Mouse (Mus musculus): ENCODE results near the gene Fars2. TPM values are rescaled to one million over a fixed set of nuclear protein-coding genes. Genes with fewer than 3 reads are reported as not detected.

Fars2 gene
- polyA plus RNA-seq, 1 experiment from 2014 or later: 32.5 TPM

- Histone ChIP-seq H3K4me3 (ENCODE audit: low read depth, low read length) (no peak overlapping the region), H3K9ac (ENCODE audit: low read depth, low read length) (no peak overlapping the region), H3K27ac (replicated peaks; ENCODE audit: low read depth, low read length) (no peak overlapping the region), H3K36me3 (ENCODE audit: control insufficient read depth, insufficient read depth, low read length) (no peaks in the 10 kb centered on the region), H3K27me3 (replicated peaks; ENCODE audit: control insufficient read depth, insufficient read depth, low read length) (no peaks in the 10 kb centered on the region), H3K4me2 (ENCODE audit: low read depth, low read length) (no peak overlapping the region), H3K4me1 (ENCODE audit: control insufficient read depth, insufficient read depth, low read length) (no peaks in the 10 kb centered on the region), H3K9me3 (ENCODE audit: control insufficient read depth, low read length) (no peaks in the 10 kb centered on the region)
- WGBS: 71% methylated on average over 1 of the region's 1 CpGs
- no peak for ATAC-seq (ENCODE audit: low read depth)
- no peak for DNase-seq (ENCODE audit: low spot score)
These were observed 562.1 kb downstream of the Fars2 start for GRCm38 (mm10) chr13:36679345-36679744.

DNA sequence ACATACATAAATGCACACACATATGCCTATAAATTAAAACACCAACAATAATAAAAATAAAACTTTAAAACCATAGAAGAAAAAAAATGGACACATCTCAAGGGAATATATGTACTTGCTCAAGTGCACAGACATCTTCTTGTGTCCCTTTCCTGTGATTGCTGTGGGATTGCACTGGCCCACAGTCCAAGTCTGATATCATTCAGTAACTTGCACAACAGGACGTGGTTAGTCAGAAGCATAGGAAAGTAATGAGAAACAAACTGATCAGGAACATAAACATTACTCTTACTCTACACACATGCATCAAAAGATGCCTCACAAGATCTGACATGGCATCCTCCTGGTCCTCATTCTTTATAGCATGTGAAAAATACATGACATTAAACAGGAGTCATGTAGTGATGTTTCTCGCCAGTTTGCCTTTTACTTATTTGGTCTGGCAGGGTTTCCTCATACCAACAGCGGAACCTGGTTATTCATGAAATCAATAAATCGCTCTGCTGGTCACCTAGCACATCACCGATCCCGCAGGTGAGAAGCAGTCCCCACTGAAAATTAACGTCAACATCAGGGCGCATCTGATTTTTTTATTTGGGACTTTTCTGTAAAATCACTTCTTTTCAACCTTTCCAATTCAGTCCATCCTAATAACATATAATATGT is 563.6 kb downstream of the Fars2 start:
- ATAC-seq (ENCODE audit: low read depth): no peak
- H3K36me3 ChIP-seq (ENCODE audit: control insufficient read depth, insufficient read depth, low read length): no peaks in the 10 kb centered on the region
- no peak overlapping the region for H3K9ac ChIP-seq (ENCODE audit: low read depth, low read length)
- H3K27ac ChIP-seq (replicated peaks; ENCODE audit: low read depth, low read length): no peak overlapping the region
- DNase-seq (ENCODE audit: low spot score): no peak
- no peak overlapping the region for H3K4me2 ChIP-seq (ENCODE audit: low read depth, low read length)
- H3K27me3 ChIP-seq (replicated peaks; ENCODE audit: control insufficient read depth, insufficient read depth, low read length): no peaks in the 10 kb centered on the region
- 87% methylated on average over 8 of the region's 8 CpGs for WGBS
- H3K4me1 ChIP-seq (ENCODE audit: control insufficient read depth, insufficient read depth, low read length): no peaks in the 10 kb centered on the region
- no peak overlapping the region for H3K4me3 ChIP-seq (ENCODE audit: low read depth, low read length)
- no peaks in the 10 kb centered on the region for H3K9me3 ChIP-seq (ENCODE audit: control insufficient read depth, low read length)

DNA sequence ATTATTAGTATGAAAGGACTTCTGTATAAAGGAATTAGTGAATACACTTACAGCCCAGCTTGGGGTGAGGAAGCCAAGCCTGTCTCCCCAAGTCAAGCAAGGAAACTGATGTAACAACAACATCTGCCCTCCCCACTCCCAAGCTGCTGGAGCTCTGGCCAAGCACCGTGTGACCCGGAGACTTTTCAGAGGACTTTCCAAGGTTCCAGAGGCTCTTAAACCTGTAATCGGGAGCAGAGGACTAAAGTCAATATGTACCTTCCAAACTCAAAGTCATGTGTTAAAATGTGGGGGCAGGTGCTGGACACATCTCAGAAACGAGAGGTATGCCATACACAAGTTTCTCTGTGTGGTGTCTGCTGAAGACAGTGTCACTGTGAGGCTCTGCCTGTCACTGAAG is 566.4 kb downstream of the Fars2 start:
- Histone ChIP-seq H3K4me2 (ENCODE audit: low read depth, low read length) (no peak overlapping the region), H3K27ac (replicated peaks; ENCODE audit: low read depth, low read length) (no peak overlapping the region), H3K27me3 (replicated peaks; ENCODE audit: control insufficient read depth, insufficient read depth, low read length) (no peaks in the 10 kb centered on the region), H3K9ac (ENCODE audit: low read depth, low read length) (no peak overlapping the region), H3K4me1 (ENCODE audit: control insufficient read depth, insufficient read depth, low read length) (no peaks in the 10 kb centered on the region), H3K4me3 (ENCODE audit: low read depth, low read length) (no peak overlapping the region), H3K36me3 (ENCODE audit: control insufficient read depth, insufficient read depth, low read length) (no peaks in the 10 kb centered on the region), H3K9me3 (ENCODE audit: control insufficient read depth, low read length) (no peaks in the 10 kb centered on the region)
- ATAC-seq (ENCODE audit: low read depth) (no peak), DNase-seq (ENCODE audit: low spot score) (no peak)
- WGBS: 75% methylated on average over 4 of the region's 4 CpGs

DNA sequence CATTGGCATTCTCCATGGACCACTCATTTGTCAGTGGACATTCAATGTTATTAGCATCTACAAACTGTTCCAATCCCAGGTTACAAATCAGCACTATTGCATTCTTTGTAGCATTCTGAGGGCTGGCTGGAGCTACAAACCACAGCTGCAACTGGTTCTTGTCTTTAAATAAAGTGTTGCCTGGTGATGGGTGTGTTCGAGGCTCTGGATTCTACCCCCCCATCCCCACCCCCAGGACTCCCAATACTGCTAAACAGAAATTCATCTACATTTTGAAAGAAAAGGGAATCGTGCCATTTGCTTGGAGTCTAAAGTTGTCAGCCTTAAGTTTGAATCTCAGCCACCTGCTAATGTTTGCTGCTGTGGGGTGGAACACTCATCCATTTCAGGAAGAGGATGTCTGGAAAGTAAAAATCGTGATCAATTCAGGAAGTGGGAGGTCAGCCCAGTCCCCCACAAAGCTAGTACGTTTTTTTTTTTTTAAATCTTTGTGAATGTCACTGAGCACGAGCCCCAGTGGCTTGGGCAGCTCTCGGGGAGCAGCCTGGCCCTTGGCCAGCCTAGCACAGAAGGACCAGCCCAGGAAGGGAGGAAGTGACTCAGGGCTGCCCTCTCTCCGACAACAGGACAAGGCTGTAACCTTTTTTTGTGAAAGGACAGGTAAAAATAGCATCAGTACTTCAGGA is 578.4 kb downstream of the Fars2 start:
- DNase-seq (ENCODE audit: low spot score) (no peak), ATAC-seq (ENCODE audit: low read depth) (no peak)
- no peaks in the 10 kb centered on the region for H3K4me1 ChIP-seq (ENCODE audit: control insufficient read depth, insufficient read depth, low read length)
- no peaks in the 10 kb centered on the region for H3K36me3 ChIP-seq (ENCODE audit: control insufficient read depth, insufficient read depth, low read length)
- no peak overlapping the region for H3K4me3 ChIP-seq (ENCODE audit: low read depth, low read length)
- no peaks in the 10 kb centered on the region for H3K27me3 ChIP-seq (replicated peaks; ENCODE audit: control insufficient read depth, insufficient read depth, low read length)
- 52% methylated on average over 7 of the region's 7 CpGs for WGBS
- no peak overlapping the region for H3K4me2 ChIP-seq (ENCODE audit: low read depth, low read length)
- no peaks in the 10 kb centered on the region for H3K9me3 ChIP-seq (ENCODE audit: control insufficient read depth, low read length)
- no peak overlapping the region for H3K27ac ChIP-seq (replicated peaks; ENCODE audit: low read depth, low read length)
- no peak overlapping the region for H3K9ac ChIP-seq (ENCODE audit: low read depth, low read length)

DNA sequence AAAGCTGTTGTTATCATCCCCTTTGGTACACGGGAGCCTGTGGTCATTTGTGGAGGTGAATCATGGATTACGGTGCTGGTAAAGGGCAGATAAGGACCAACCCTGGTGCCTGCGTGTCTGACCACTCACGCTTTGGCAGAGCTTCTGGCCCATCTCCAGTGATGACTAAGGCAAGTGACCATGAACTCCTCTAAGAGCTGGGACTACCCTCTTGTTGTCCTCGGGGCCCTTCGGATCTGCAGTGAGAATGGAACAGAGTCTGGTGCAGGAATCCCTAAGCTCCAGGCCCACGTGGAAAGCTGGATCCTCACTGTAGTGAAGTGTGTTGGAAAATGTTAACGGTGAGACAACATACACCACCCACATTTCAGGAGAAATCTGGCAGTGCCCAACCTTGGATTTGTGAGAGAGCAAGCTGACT is 579.1 kb downstream of the Fars2 start:
- 92% methylated on average over 8 of the region's 8 CpGs for WGBS
- ATAC-seq (ENCODE audit: low read depth): no peak

DNA sequence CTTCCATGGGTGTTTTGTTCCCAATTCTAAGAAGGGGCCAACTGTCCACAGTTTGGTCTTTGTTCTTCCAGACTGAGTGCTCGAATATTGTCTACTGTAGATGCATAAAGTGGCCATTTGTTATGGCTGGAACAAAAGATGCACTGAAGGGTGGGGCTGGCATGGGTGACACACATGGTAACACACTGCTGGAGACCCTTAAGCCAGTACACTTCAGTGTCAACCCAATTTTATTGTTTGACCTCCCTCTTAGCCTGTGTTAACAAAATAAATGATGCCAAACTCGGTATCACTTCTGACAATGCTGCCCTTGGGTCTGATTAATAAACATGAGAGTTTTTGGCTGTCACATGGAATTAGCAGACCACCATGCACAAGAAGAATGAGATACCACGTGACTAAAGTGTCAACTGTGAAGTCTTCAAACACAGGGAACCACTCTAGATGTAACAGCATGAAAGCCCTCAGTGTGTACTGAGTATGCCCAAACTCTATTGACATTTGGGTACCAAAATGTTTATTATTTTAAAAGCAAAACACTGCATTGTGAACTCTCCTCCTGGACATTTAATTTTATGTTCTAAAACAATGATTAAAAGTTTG is 590.0 kb downstream of the Fars2 start:
- Histone ChIP-seq H3K27ac (replicated peaks; ENCODE audit: low read depth, low read length) (no peak overlapping the region), H3K27me3 (replicated peaks; ENCODE audit: control insufficient read depth, insufficient read depth, low read length) (no peaks in the 10 kb centered on the region), H3K9me3 (ENCODE audit: control insufficient read depth, low read length) (no peaks in the 10 kb centered on the region), H3K4me3 (ENCODE audit: low read depth, low read length) (no peak overlapping the region), H3K36me3 (ENCODE audit: control insufficient read depth, insufficient read depth, low read length) (no peaks in the 10 kb centered on the region), H3K4me2 (ENCODE audit: low read depth, low read length) (no peak overlapping the region), H3K9ac (ENCODE audit: low read depth, low read length) (no peak overlapping the region), H3K4me1 (ENCODE audit: control insufficient read depth, insufficient read depth, low read length) (no peaks in the 10 kb centered on the region)
- ATAC-seq (ENCODE audit: low read depth) (no peak), DNase-seq (ENCODE audit: low spot score) (no peak)
- WGBS: 63% methylated on average over 3 of the region's 3 CpGs

More for the DNA sequence above, 579.1 kb downstream of the Fars2 start:
- DNase-seq (ENCODE audit: low spot score): no peak
- no peaks in the 10 kb centered on the region for H3K27me3 ChIP-seq (replicated peaks; ENCODE audit: control insufficient read depth, insufficient read depth, low read length)
- H3K36me3 ChIP-seq (ENCODE audit: control insufficient read depth, insufficient read depth, low read length): no peaks in the 10 kb centered on the region
- H3K4me2 ChIP-seq (ENCODE audit: low read depth, low read length): no peak overlapping the region
- no peak overlapping the region for H3K4me3 ChIP-seq (ENCODE audit: low read depth, low read length)
- no peak overlapping the region for H3K9ac ChIP-seq (ENCODE audit: low read depth, low read length)
- H3K27ac ChIP-seq (replicated peaks; ENCODE audit: low read depth, low read length): no peak overlapping the region
- H3K4me1 ChIP-seq (ENCODE audit: control insufficient read depth, insufficient read depth, low read length): no peaks in the 10 kb centered on the region
- H3K9me3 ChIP-seq (ENCODE audit: control insufficient read depth, low read length): no peaks in the 10 kb centered on the region

DNA sequence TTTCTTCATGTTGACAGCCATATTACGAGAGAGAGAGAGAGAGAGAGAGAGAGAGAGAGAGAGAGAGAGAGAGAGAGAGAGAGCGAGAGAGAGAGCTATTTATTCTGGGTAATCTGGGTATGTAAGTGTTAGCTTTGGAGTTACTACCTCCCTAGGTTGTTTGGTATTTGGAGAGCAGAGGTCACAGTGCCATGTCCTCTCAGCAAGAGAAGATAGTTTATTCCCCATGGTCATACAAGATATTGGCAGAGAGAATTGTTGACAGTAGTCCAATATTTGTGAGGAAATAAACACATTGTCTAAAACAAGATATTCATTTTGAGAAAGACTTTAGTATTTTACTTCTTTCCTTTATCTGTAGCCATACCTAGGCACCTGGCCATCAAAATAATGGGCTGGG is 596.9 kb downstream of the Fars2 start:
- no peak overlapping the region for H3K9ac ChIP-seq (ENCODE audit: low read depth, low read length)
- H3K27me3 ChIP-seq (replicated peaks; ENCODE audit: control insufficient read depth, insufficient read depth, low read length): no peaks in the 10 kb centered on the region; the same call in 1 of the 2 replicates
- DNase-seq (ENCODE audit: low spot score) (no peak), ATAC-seq (ENCODE audit: low read depth) (no peak)
- H3K36me3 ChIP-seq (ENCODE audit: control insufficient read depth, insufficient read depth, low read length): no peaks in the 10 kb centered on the region
- H3K4me3 ChIP-seq (ENCODE audit: low read depth, low read length): no peak overlapping the region
- no peaks in the 10 kb centered on the region for H3K9me3 ChIP-seq (ENCODE audit: control insufficient read depth, low read length)
- H3K27ac ChIP-seq (replicated peaks; ENCODE audit: low read depth, low read length): no peak overlapping the region
- no peaks in the 10 kb centered on the region for H3K4me1 ChIP-seq (ENCODE audit: control insufficient read depth, insufficient read depth, low read length)
- 65% methylated on average over 2 of the region's 2 CpGs for WGBS
- no peak overlapping the region for H3K4me2 ChIP-seq (ENCODE audit: low read depth, low read length)

- no peak overlapping the region for H3K4me3 ChIP-seq (ENCODE audit: low read depth, low read length)
- no peak for ATAC-seq (ENCODE audit: low read depth)
- DNase-seq (ENCODE audit: low spot score): no peak
- H3K27ac ChIP-seq (replicated peaks; ENCODE audit: low read depth, low read length): no peak overlapping the region
- 57% methylated on average over 2 of the region's 2 CpGs for WGBS
- H3K27me3 ChIP-seq (replicated peaks; ENCODE audit: control insufficient read depth, insufficient read depth, low read length): peaks cover 13% of the 10 kb centered on the region
- no peaks in the 10 kb centered on the region for H3K4me1 ChIP-seq (ENCODE audit: control insufficient read depth, insufficient read depth, low read length)
- no peak overlapping the region for H3K9ac ChIP-seq (ENCODE audit: low read depth, low read length)
- no peaks in the 10 kb centered on the region for H3K9me3 ChIP-seq (ENCODE audit: control insufficient read depth, low read length)
- H3K36me3 ChIP-seq (ENCODE audit: control insufficient read depth, insufficient read depth, low read length): no peaks in the 10 kb centered on the region
- no peak overlapping the region for H3K4me2 ChIP-seq (ENCODE audit: low read depth, low read length)
These were observed 599.5 kb downstream of the Fars2 start for GRCm38 (mm10) chr13:36716708-36717107.

Measured in embryonic facial prominence, embryonic 14.5 days (tissue).